Mouse (Mus musculus): ENCODE results near the gene Fstl1. TPM values are rescaled to one million over a fixed set of nuclear protein-coding genes. Genes with fewer than 3 reads are reported as not detected.

The Fstl1 gene
- polyA plus RNA-seq, 1 experiment from 2014 or later = 156 TPM

DNA sequence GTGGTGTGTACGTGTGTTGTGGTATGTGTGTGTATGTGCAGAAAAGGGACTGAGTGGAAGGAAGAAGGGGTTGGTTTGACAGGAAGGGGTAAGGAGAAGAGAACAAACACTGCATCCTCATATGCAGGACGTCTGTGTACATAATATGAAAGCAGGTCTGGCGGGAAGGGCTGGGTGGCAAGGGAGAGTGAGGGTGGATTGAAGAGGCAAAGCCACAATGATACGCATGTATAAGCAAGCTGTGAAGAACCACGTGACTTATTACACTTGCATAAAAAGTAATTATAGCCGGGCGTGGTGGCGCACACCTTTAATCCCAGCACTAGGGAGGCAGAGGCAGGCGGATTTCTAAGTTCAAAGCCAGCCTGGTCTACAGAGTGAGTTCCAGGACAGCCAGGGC, 89.2 kb downstream of the Fstl1 start:
- no peak overlapping the region for H3K9ac ChIP-seq
- no peaks in the 10 kb centered on the region for H3K9me3 ChIP-seq
- peaks cover 13% of the 10 kb centered on the region for H3K4me1 ChIP-seq (replicated peaks)
- no peak overlapping the region for H3K4me2 ChIP-seq
- H3K36me3 ChIP-seq = no peaks in the 10 kb centered on the region
- 81% methylated on average over 9 of the region's 9 CpGs for WGBS
- no peak overlapping the region for H3K27ac ChIP-seq (replicated peaks)
- H3K4me3 ChIP-seq = no peak overlapping the region
- ATAC-seq (ENCODE audit: low read depth) = no peak
- H3K27me3 ChIP-seq = no peaks in the 10 kb centered on the region

DNA sequence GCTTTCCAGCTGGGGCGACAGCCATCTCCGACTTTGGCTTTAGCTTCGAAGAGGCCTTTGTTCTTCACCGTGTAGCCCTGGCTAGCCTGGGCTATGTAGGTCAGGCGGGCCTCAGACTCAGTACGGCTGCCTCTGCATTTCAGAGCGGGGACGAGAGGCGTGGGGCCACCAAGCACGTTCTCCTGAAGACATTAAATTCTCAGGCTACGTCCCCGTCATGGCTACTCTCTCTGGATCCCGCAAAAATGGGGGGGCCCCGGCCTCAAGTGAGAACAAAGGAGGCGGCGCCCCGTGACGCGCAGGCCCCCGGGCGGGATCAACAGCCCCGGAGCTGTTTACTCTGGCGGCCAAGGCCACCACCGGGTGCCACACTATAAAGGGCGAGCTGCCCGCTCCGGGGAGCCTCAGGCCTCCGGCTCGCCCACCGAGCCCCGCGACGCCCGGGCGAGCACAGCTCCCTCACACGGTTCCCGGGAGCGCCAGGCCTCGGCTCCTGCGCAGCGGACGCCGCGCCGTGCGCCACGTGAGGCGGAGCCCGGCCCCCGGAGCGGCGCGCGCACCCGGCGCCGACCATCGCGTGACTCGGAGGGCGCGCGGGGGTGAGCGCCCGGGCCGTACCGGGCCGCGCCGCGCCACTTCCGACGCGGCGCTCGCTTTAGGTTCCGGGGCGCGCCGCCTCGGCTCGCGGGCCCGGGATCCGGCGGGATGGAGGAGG, 91.3 kb downstream of the Fstl1 start, which contains the start of gene Lrrc58:
Lrrc58 (plus strand) TSS at position 599 of the 715 bp plus-strand sequence.
- WGBS = under 1% methylated on average over 67 of the region's 86 CpGs
- peak within 1 kb of the TSS; percentile 99 for H3K9ac ChIP-seq
- no peaks in the 10 kb centered on the region for H3K9me3 ChIP-seq
- no peaks in the 10 kb centered on the region for H3K36me3 ChIP-seq
- ATAC-seq (ENCODE audit: low read depth) = peak; percentile 94
- H3K27me3 ChIP-seq = no peaks in the 10 kb centered on the region
- peaks cover 31% of the 10 kb centered on the region for H3K4me1 ChIP-seq (replicated peaks)
- H3K4me3 ChIP-seq = peak within 1 kb of the TSS; percentile 97
- peak within 1 kb of the TSS; percentile 100 for H3K27ac ChIP-seq (replicated peaks)
- H3K4me2 ChIP-seq = peak within 1 kb of the TSS; percentile 75

DNA sequence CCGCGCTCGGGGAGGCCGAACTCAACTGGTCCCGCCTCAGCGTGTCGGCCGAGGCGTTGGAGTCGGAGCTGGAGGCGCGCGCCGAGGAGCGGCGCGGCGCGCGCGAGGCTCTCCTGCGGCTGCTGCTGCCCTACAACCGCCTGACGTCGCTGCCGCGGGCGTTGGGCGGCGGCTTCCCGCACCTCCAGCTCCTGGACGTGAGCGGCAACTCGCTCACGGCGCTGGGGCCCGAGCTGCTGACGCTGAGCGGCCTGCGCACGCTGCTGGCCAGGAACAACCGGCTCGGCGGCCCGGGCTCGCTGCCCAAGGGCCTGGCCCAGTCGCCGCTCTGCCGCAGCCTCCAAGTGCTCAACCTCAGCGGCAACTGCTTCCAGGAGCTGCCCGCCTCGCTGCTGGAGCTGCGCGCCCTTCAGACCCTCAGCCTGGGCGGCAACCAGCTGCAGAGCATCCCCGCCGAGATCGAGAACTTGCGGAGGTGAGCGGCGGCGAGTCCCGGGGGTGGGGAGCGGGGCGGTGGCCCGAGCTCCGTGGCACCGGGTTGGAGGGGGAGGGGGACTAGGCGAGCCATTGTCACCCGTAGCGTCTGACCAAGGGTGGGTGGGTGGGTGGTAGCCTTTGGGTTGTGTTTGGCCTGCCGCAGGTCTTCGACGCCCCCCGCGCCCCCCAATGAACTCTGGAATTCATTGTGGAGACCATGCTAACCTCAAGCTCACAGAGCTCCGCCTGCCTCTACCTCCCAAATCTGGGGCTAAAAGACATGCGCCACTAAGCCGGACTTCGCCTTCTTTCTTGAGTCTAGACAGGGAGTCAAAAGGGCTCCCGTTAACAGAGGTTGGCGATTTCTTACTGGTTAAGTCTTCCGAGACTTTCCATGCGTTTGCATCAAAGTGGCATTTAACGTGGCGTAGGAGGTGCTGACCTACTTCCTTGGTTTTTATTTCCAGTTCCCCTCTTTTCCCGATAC, 92.1 kb downstream of the Fstl1 start:
- H3K4me3 ChIP-seq = peak overlapping the region; percentile 97
- peak overlapping the region; percentile 75 for H3K4me2 ChIP-seq
- H3K9me3 ChIP-seq = no peaks in the 10 kb centered on the region
- under 1% methylated on average over 64 of the region's 87 CpGs for WGBS
- H3K36me3 ChIP-seq = no peaks in the 10 kb centered on the region
- peaks cover 37% of the 10 kb centered on the region for H3K4me1 ChIP-seq (replicated peaks)
- peak overlapping the region; percentile 100 for H3K27ac ChIP-seq (replicated peaks)
- no peaks in the 10 kb centered on the region for H3K27me3 ChIP-seq
- peak overlapping the region; percentile 99 for H3K9ac ChIP-seq
- ATAC-seq (ENCODE audit: low read depth) = peak; percentile 78

DNA sequence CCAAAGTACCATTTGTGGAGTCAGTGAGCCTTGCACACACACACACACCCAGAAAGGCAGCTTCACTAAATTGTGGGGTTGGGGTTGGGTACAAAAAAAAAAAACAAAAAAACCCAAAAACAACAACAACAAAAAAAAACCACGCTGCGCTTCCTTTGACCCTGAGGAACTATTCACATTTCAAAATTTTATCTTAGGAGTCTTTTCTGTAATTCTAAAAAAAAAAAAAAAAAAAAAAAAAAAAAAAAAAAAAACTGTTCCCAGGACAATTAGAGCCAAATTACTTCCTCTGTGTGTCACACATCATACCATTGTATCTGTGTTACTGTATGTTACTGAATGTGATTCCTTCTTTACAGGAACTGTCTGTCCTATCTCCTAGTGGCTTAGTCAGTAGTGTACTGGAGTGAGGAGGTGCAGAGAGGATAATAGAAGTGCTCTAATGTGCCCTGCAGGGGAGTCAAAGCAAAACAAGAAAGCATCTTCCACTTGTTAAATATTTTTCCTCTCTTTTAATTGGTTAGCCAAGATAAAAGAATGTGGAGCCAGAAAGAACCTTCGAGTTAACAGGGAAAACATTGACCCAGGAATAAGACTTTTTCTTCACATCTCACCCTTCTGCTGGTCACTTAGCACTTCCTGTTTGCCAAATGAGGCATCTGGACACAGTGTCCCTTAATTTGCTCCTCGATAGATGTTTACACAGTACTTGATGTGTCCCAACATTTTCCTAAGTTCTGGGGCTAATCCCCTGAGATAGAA, 93.0 kb downstream of the Fstl1 start:
- Histone ChIP-seq H3K4me2 (peak overlapping the region; percentile 75), H3K36me3 (no peaks in the 10 kb centered on the region), H3K27ac (replicated peaks) (peak overlapping the region; percentile 100), H3K4me3 (peak overlapping the region; percentile 97), H3K9ac (peak overlapping the region; percentile 99), H3K4me1 (replicated peaks) (peaks cover 37% of the 10 kb centered on the region), H3K9me3 (no peaks in the 10 kb centered on the region), H3K27me3 (no peaks in the 10 kb centered on the region)
- WGBS = 34% methylated on average over 4 of the region's 4 CpGs
- ATAC-seq (ENCODE audit: low read depth) = no peak

DNA sequence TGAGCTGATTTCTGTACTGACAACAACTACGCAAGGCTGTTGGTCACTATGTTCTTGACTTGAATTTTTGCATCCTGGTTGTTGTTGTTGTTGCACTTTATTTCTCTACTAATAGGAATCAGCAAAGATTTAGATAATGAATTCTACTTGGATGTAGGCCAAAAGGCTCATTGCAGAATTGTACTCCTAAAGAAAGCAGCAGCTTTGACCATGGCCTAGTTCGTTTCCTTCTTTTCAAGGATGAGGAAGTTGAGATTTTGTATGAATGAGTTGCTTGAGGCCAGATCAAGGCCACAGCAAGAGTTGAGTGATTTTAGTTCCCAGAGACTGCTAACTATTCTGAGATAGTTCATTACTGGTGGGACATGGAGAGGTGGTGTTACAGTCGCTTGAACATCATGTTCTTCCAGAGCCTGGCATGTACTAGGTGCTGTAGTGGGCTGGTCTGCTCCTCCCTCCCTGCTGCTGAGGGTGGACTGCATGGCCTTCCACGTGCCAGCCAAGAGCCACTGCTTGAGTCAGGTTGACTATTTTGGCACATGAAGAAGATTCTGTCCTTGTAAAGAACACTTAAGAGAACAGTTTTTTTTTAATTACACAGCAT, 94.5 kb downstream of the Fstl1 start:
- WGBS = 76% methylated on average over 4 of the region's 4 CpGs
- Histone ChIP-seq H3K4me2 (peak overlapping the region; percentile 75), H3K36me3 (no peaks in the 10 kb centered on the region), H3K27ac (replicated peaks) (no peak overlapping the region), H3K9ac (no peak overlapping the region), H3K4me1 (replicated peaks) (peaks cover 38% of the 10 kb centered on the region), H3K27me3 (no peaks in the 10 kb centered on the region), H3K9me3 (no peaks in the 10 kb centered on the region), H3K4me3 (no peak overlapping the region)
- ATAC-seq (ENCODE audit: low read depth) = no peak

DNA sequence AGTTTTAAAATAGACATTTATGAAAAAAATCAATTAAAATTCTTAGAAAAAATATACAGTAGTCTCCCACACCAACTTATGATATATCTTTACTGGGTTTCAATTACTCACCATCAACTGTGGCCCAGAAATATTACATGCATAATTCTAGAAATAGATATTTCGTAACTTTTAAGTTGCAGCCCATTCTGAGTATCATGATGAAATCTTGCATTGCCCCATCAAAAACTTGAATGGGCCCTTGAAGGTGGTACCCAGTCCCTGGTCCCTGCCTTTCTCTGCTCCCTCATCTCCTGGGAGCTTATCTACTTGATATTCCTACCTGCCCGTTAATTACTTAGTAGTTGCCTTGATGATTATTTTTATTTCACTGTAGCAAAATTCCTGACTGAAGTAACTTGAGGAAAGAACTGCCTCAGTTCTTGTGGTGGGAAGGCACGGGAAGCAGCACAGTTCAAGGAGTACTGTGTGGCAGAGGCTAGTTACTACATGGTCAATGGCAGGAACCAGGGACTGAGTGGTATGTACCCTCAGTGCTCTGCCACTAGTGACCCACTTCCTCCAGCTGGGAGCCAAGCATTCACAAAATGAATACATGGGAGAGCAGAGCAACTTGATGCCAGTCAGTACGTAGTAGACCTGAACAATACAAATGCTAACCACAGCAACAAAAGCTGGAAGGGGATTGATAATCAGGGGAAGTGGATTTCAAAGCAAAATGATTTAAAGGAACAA, 98.0 kb downstream of the Fstl1 start:
- Histone ChIP-seq H3K36me3 (peaks cover 22% of the 10 kb centered on the region), H3K4me3 (no peak overlapping the region), H3K4me2 (no peak overlapping the region), H3K9ac (no peak overlapping the region), H3K4me1 (replicated peaks) (peaks cover 43% of the 10 kb centered on the region), H3K9me3 (no peaks in the 10 kb centered on the region), H3K27me3 (no peaks in the 10 kb centered on the region), H3K27ac (replicated peaks) (no peak overlapping the region)
- no peak for ATAC-seq (ENCODE audit: low read depth)
- WGBS = 81% methylated on average over 4 of the region's 4 CpGs

- H3K27me3 ChIP-seq = no peaks in the 10 kb centered on the region
- H3K27ac ChIP-seq (replicated peaks) = no peak overlapping the region
- no peak overlapping the region for H3K4me3 ChIP-seq
- WGBS = 95% methylated on average over 3 of the region's 3 CpGs
- ATAC-seq (ENCODE audit: low read depth) = no peak
- peaks cover 16% of the 10 kb centered on the region for H3K4me1 ChIP-seq (replicated peaks)
- no peak overlapping the region for H3K4me2 ChIP-seq
- no peaks in the 10 kb centered on the region for H3K9me3 ChIP-seq
- no peak overlapping the region for H3K9ac ChIP-seq
- peaks cover 48% of the 10 kb centered on the region for H3K36me3 ChIP-seq
These were observed 100.7 kb downstream of the Fstl1 start for GRCm38 (mm10) chr16:37877406-37877805.

- ATAC-seq (ENCODE audit: low read depth) = no peak
- no peak overlapping the region for H3K27ac ChIP-seq (replicated peaks)
- no peaks in the 10 kb centered on the region for H3K9me3 ChIP-seq
- H3K4me1 ChIP-seq (replicated peaks) = peaks cover 7% of the 10 kb centered on the region
- no peak overlapping the region for H3K4me3 ChIP-seq
- no peak overlapping the region for H3K4me2 ChIP-seq
- WGBS = 87% methylated on average over 7 of the region's 7 CpGs
- H3K36me3 ChIP-seq = peaks cover 63% of the 10 kb centered on the region
- no peak overlapping the region for H3K9ac ChIP-seq
- H3K27me3 ChIP-seq = no peaks in the 10 kb centered on the region
These were observed 102.4 kb downstream of the Fstl1 start for GRCm38 (mm10) chr16:37878951-37879505.

DNA sequence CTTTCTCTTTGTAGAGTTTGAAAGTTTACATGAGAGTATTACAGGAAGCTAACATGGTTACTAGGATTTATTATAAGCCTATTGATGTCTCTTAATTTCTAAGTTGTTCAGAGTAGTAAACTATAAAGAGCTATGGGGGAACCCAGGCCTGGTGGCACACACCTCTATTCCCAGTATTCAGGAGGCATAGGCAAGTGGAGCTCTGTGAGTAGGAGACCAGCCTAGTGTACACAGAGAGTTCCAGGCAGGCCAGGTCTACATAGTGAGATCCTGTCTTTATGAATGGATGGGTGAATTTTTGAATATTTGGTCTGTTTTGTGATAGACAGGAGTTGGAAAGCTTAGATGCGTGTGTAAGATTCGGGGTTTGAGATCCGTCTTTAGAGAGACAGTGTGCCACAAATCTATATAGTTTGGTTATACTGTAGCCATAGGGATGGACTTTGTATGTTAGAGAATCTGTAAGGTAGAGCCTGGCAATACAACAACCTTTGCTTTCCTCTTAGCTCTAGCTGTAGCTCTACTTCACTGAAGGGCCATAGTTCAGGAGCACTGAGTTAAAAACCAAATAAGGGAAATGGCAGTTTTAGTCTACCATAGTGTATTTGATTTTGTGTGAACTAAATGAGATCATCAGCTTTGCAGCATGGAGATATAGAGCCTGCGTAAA, 103.2 kb downstream of the Fstl1 start:
- Histone ChIP-seq H3K4me1 (replicated peaks) (peaks cover 7% of the 10 kb centered on the region), H3K36me3 (peaks cover 67% of the 10 kb centered on the region), H3K9ac (no peak overlapping the region), H3K4me3 (no peak overlapping the region), H3K9me3 (no peaks in the 10 kb centered on the region), H3K27me3 (no peaks in the 10 kb centered on the region), H3K27ac (replicated peaks) (no peak overlapping the region), H3K4me2 (no peak overlapping the region)
- ATAC-seq (ENCODE audit: low read depth) = no peak
- 95% methylated on average over 4 of the region's 4 CpGs for WGBS

DNA sequence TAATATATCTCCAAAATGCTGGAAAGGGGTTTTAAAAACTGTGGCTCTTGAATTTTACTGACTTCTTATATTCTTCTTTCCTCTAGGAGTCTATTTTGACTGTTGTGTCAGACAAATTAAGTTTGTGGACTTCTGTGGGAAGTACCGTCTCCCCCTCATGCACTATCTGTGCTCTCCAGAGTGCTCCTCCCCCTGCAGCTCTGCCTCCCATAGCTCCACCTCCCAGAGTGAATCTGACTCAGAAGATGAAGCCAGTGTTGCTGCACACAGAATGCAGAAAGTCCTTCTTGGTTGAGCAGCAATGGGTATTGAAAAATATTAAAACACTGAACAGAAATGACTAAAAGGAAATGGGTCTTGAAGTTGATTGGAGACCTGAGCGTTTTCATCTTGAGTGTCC, 104.5 kb downstream of the Fstl1 start:
- no peak for ATAC-seq (ENCODE audit: low read depth)
- no peak overlapping the region for H3K4me3 ChIP-seq
- H3K27me3 ChIP-seq = no peaks in the 10 kb centered on the region
- WGBS = 88% methylated on average over 2 of the region's 2 CpGs
- no peak overlapping the region for H3K27ac ChIP-seq (replicated peaks)
- peaks cover 67% of the 10 kb centered on the region for H3K36me3 ChIP-seq
- no peak overlapping the region for H3K4me2 ChIP-seq
- no peaks in the 10 kb centered on the region for H3K9me3 ChIP-seq
- no peak overlapping the region for H3K9ac ChIP-seq
- peaks cover 6% of the 10 kb centered on the region for H3K4me1 ChIP-seq (replicated peaks)
